Mouse (Mus musculus) E14TG2a.4 (cell line): Measurements from ENCODE around the gene Pkp4.

Source experiments
- CTCF ChIP-seq: conservative IDR thresholded peaks from 2 replicates; pipeline ENCODE4 v1.5.1; 2014; ENCODE audit warnings: low read length
- NANOG ChIP-seq: IDR thresholded peaks from 2 replicates; pipeline ENCODE4 v1.6.1; 2014; ENCODE audit warnings: borderline replicate concordance, low read length, mixed read lengths
- POU5F1 ChIP-seq: IDR thresholded peaks from 2 replicates; pipeline ENCODE4 v1.6.1; 2014; ENCODE audit warnings: low read length, borderline replicate concordance

- TF ChIP-seq CTCF (no peak), NANOG (no peak), POU5F1 (no peak)
Observed at GRCm38 (mm10) chr2:59289411-59289810, 128.8 kb downstream of the Pkp4 start.
